Mouse (Mus musculus): ENCODE data around the gene Rbms3.

DNA sequence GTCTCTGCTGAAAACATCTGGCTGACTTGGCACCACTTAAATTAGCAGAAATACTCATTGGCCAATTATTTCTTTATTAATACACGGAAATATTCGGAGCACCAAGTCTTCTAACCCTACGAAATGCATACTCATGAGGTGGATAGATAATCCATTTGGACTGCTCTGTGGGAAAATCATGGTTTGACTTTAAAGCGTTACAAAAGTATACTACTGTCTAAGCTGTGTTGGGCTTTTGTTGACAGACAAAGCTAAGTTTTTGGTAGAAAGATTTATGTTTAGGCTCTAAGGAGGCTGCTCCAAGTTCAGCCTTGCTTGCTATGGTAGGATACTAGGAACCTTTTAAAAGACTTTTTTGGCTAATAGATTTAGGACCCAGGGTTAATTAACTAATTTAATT is 979.8 kb downstream of the Rbms3 start:
- TF ChIP-seq CTCF (IDR thresholded peaks at IDR 0.05; ENCODE audit: borderline replicate concordance, extremely low read depth, insufficient read depth, insufficient read length), result no peak
- TF ChIP-seq POLR2A (IDR thresholded peaks at IDR 0.05; ENCODE audit: borderline replicate concordance, extremely low read depth, insufficient read depth, insufficient read length, poor library complexity, severe bottlenecking), result no peak

Measured in brain, embryonic 14.5 days (tissue).